ENCODE assay signal across 19 mouse cellular contexts in genomic region chr1:119518060-119518459, GRCm38 (mm10). TPM values are rescaled to one million over a fixed set of nuclear protein-coding genes. Genes with fewer than 3 reads are reported as not detected.
A peak's percentile ranks its signal among the peaks of the same experiment; 100 is the strongest.
DNase-seq lines count a peak whose midpoint lies in the region; ATAC-seq and TF ChIP-seq lines count a peak whose summit lies in the region.
"Had no signal": no experiment of that assay in that cellular context is flagged by ENCODE, and none has a peak within 500 bp of the region (broad histone marks: within the 10 kb centered on the region; RNA-seq: fewer than 3 reads in every experiment).

No protein-coding gene starts in this region.

- no peak overlapping the region for H3K4me3 ChIP-seq in heart, postnatal 0 days (ENCODE audit: low read depth, low read length)
- no peak overlapping the region for H3K4me3 ChIP-seq in midbrain, embryonic 11.5 days (ENCODE audit: low read depth, low read length)
- H3K4me3 ChIP-seq in midbrain, embryonic 16.5 days (ENCODE audit: low read depth, low read length), result no peak overlapping the region
- H3K4me3 ChIP-seq: embryonic facial prominence, embryonic 12.5 days; erythroblast, embryonic 14.5 days; forebrain, embryonic 13.5 days; heart, embryonic 13.5 days; myocyte; stomach, embryonic 15.5 days had no signal

- H3K9me3 ChIP-seq in heart, postnatal 0 days (replicated peaks; ENCODE audit: control insufficient read depth, low read length), result no peaks in the 10 kb centered on the region
- H3K9me3 ChIP-seq in midbrain, embryonic 11.5 days (ENCODE audit: control insufficient read depth, low read length), result no peaks in the 10 kb centered on the region
- H3K9me3 ChIP-seq in midbrain, embryonic 16.5 days (replicated peaks; ENCODE audit: control insufficient read depth, low read length, poor library complexity, severe bottlenecking), result no peaks in the 10 kb centered on the region
- H3K9me3 ChIP-seq: embryonic facial prominence, embryonic 12.5 days; forebrain, embryonic 13.5 days; heart, embryonic 13.5 days; stomach, embryonic 15.5 days had no signal

- H3K27ac ChIP-seq in heart, postnatal 0 days (ENCODE audit: low read depth), result no peak overlapping the region
- no peak overlapping the region for H3K27ac ChIP-seq in midbrain, embryonic 11.5 days (ENCODE audit: low read depth, low read length)
- H3K27ac ChIP-seq in midbrain, embryonic 16.5 days (ENCODE audit: low read length), result no peak overlapping the region
- H3K27ac ChIP-seq: embryonic facial prominence, embryonic 12.5 days; forebrain, embryonic 13.5 days; heart, embryonic 13.5 days; kidney, postnatal 0 days; stomach, embryonic 15.5 days had no signal

- H3K4me2 ChIP-seq in heart, postnatal 0 days (ENCODE audit: low read depth, low read length), result no peak overlapping the region
- no peak overlapping the region for H3K4me2 ChIP-seq in midbrain, embryonic 11.5 days
- no peak overlapping the region for H3K4me2 ChIP-seq in midbrain, embryonic 16.5 days (ENCODE audit: low read length)
- H3K4me2 ChIP-seq: embryonic facial prominence, embryonic 12.5 days; forebrain, embryonic 13.5 days; heart, embryonic 13.5 days; liver, embryonic 11.5 days; stomach, embryonic 15.5 days had no signal

- ATAC-seq in heart, postnatal 0 days (ENCODE audit: insufficient read depth, low read depth), result 0 out of 2 replicates have a peak, but pooled peaks have one; percentile 36
- no peak for ATAC-seq in midbrain, embryonic 11.5 days (ENCODE audit: low FRiP score)
- ATAC-seq in midbrain, embryonic 16.5 days, result no peak
- ATAC-seq in common myeloid progenitor, adult 5-6 weeks (replicated peaks; ENCODE audit: low read depth, poor library complexity, severe bottlenecking), result 0 out of 2 replicates have a peak, but pooled peaks have one; percentile 15
- ATAC-seq: forebrain, embryonic 13.5 days had no signal

- no peaks in the 10 kb centered on the region for H3K4me1 ChIP-seq in heart, postnatal 0 days (ENCODE audit: control insufficient read depth, insufficient read depth)
- no peaks in the 10 kb centered on the region for H3K4me1 ChIP-seq in midbrain, embryonic 11.5 days (ENCODE audit: control insufficient read depth, insufficient read depth, low read length)
- H3K4me1 ChIP-seq in midbrain, embryonic 16.5 days (ENCODE audit: control insufficient read depth, insufficient read depth, low read length), result no peaks in the 10 kb centered on the region
- H3K4me1 ChIP-seq: forebrain, embryonic 13.5 days; stomach, embryonic 15.5 days had no signal

- no peak for DNase-seq in heart, postnatal 0 days (ENCODE audit: low spot score)
- no peak for DNase-seq in heart, adult 11 months
- DNase-seq in kidney, postnatal 25 days, result peak; percentile 57 to 75
- no peak for DNase-seq in kidney, postnatal 4 days
- DNase-seq in midbrain, embryonic 11.5 days (ENCODE audit: low spot score, missing footprints), result peak; percentile 2
- DNase-seq: cerebellum, adult 2 months; layer of hippocampus, adult 9-11 months; lung, adult 18-20 months had no signal

- H3K36me3 ChIP-seq in heart, postnatal 0 days (replicated peaks; ENCODE audit: control insufficient read depth, insufficient read depth, low read length), result no peaks in the 10 kb centered on the region
- no peaks in the 10 kb centered on the region for H3K36me3 ChIP-seq in midbrain, embryonic 11.5 days (ENCODE audit: control insufficient read depth, insufficient read depth, low read length)
- no peaks in the 10 kb centered on the region for H3K36me3 ChIP-seq in midbrain, embryonic 16.5 days (ENCODE audit: control insufficient read depth, insufficient read depth, low read length)
- H3K36me3 ChIP-seq: embryonic facial prominence, embryonic 12.5 days; heart, embryonic 13.5 days; stomach, embryonic 15.5 days had no signal

- TF ChIP-seq EP300 in heart, postnatal 0 days (IDR thresholded peaks at IDR 0.05; ENCODE audit: low read depth), result no peak

- no peak for TF ChIP-seq CTCF in heart, postnatal 0 days (IDR thresholded peaks at IDR 0.05; ENCODE audit: low read depth)

- no peaks in the 10 kb centered on the region for H3K27me3 ChIP-seq in heart, postnatal 0 days (ENCODE audit: control insufficient read depth, insufficient read depth, low read length)
- H3K27me3 ChIP-seq in midbrain, embryonic 11.5 days (ENCODE audit: control insufficient read depth, insufficient read depth, low read length), result no peaks in the 10 kb centered on the region
- no peaks in the 10 kb centered on the region for H3K27me3 ChIP-seq in midbrain, embryonic 16.5 days (ENCODE audit: control insufficient read depth, insufficient read depth, low read depth, low read length)
- H3K27me3 ChIP-seq: CH12.LX; embryonic facial prominence, embryonic 12.5 days; forebrain, embryonic 13.5 days; heart, embryonic 13.5 days; stomach, embryonic 15.5 days had no signal

- WGBS in heart, postnatal 0 days, result 48% methylated on average over 7 of the region's 7 CpGs
- WGBS in midbrain, embryonic 11.5 days, result 88% methylated on average over 7 of the region's 7 CpGs
- WGBS in midbrain, embryonic 16.5 days, result 78% methylated on average over 7 of the region's 7 CpGs

- H3K9ac ChIP-seq in heart, postnatal 0 days (replicated peaks; ENCODE audit: low read depth, low read length), result no peak overlapping the region
- H3K9ac ChIP-seq in midbrain, embryonic 11.5 days (ENCODE audit: low read length), result no peak overlapping the region
- no peak overlapping the region for H3K9ac ChIP-seq in midbrain, embryonic 16.5 days (ENCODE audit: low read depth, low read length)
- H3K9ac ChIP-seq: embryonic facial prominence, embryonic 12.5 days; forebrain, embryonic 13.5 days; heart, embryonic 13.5 days; stomach, embryonic 15.5 days had no signal

RNA-seq across cellular contexts. Expression of gene Tmem185b, which starts 7.9 kb away (rescaled TPM):
- total RNA-seq in heart, postnatal 0 days (2014; rRNA removed; ENCODE audit: low replicate concordance), result 28.5 and 30.5 TPM in 2 replicates
- 18.7 and 20.7 TPM in 2 replicates for polyA plus RNA-seq in heart, postnatal 0 days (2015; fragmentation: Nextera tagmentation; extraction: Ambion mirVana)
- polyA plus RNA-seq in midbrain, embryonic 11.5 days (2014; fragmentation: Nextera tagmentation; extraction: Ambion mirVana), result 22.2 and 23.6 TPM in 2 replicates
- 19.2 and 19.7 TPM in 2 replicates for polyA plus RNA-seq in midbrain, embryonic 16.5 days (2015; fragmentation: Nextera tagmentation; extraction: Ambion mirVana)
- 13.9 and 16.0 TPM in 2 replicates for total RNA-seq in common myeloid progenitor, adult 5-6 weeks (2017)

RNA-seq across cellular contexts. Expression of gene Ralb, which starts 13.5 kb away (rescaled TPM):
- 74.4 and 86.2 TPM in 2 replicates for total RNA-seq in heart, postnatal 0 days (2014; rRNA removed; ENCODE audit: low replicate concordance)
- 86.0 and 91.0 TPM in 2 replicates for polyA plus RNA-seq in heart, postnatal 0 days (2015; fragmentation: Nextera tagmentation; extraction: Ambion mirVana)
- polyA plus RNA-seq in midbrain, embryonic 11.5 days (2014; fragmentation: Nextera tagmentation; extraction: Ambion mirVana), result 73.7 and 75.2 TPM in 2 replicates
- polyA plus RNA-seq in midbrain, embryonic 16.5 days (2015; fragmentation: Nextera tagmentation; extraction: Ambion mirVana), result 60.8 and 60.9 TPM in 2 replicates
- 8.1 and 8.8 TPM in 2 replicates for total RNA-seq in common myeloid progenitor, adult 5-6 weeks (2017)

Comparison
In these comparisons a context has a peak if more than half of its experiments do, and no peak if none do; other contexts are left out.
1. DNase-seq: peak in kidney, postnatal 25 days (2 of 2) and midbrain, embryonic 11.5 days (single experiment); none in heart, postnatal 0 days (single experiment), heart, adult 11 months (single experiment) and kidney, postnatal 4 days (0 of 2).
2. ATAC-seq: peak in heart, postnatal 0 days (single experiment) and common myeloid progenitor, adult 5-6 weeks (single experiment); none in midbrain, embryonic 11.5 days (single experiment) and midbrain, embryonic 16.5 days (single experiment).